Mouse (Mus musculus): ENCODE results near the gene Ncam2.

DNA sequence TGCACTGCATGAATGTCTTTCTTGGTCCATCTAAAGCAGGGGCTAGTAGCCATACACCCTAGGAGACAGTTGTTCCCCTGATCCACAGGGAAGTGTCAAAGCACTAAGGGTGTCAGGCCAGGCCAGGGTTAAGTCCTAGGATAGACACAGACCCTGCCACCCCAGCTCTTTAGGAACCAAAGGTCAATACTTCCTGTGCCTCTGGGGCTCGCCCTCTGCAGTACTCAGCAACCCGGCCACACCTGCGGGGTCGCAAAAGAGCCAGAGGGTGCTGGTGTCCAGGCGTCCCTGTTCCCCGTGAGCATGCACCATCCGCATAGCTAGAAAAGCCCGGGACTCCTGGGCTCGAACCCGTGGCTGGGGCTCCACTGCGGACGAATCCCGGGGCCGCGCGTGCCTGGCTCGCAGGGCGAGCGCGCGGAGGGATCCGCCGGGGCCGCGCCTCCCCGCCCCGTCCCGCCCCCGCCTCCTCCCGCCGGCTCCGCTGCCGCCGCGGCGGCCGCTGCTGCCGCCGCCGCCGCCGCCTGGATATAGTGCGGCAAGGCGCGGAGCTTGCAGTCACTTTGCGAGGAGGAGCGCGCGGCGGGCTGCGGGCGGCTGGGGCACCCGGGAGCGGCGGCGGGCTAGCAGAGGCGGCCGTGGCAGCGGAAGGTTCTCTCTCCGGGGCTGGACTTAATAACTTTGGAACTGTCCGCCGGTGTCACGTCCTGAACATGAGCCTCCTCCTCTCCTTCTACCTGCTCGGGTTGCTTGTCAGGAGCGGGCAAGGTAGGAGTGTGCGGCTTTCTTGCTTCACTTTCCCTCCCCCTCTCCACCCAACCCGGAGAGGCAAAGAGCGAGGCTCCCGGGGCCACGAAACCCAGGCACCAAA lies at the start of gene Ncam2:
- TF ChIP-seq TAL1 (IDR thresholded peaks at IDR 0.05; ENCODE audit: low read length) (no peak), GATA1 (IDR thresholded peaks at IDR 0.05; ENCODE audit: low read length) (no peak)
